Mouse (Mus musculus): ENCODE measurements around the gene Il17rb. TPM values are rescaled to one million over a fixed set of nuclear protein-coding genes. Genes with fewer than 3 reads are reported as not detected.

Il17rb gene
- polyA plus RNA-seq (2014; fragmentation: Illumina TruSeq; extraction: RNeasy Lipid Tissue Mini Kit (QIAGEN cat#74804); ENCODE audit: low read depth, low replicate concordance), result not detected

DNA sequence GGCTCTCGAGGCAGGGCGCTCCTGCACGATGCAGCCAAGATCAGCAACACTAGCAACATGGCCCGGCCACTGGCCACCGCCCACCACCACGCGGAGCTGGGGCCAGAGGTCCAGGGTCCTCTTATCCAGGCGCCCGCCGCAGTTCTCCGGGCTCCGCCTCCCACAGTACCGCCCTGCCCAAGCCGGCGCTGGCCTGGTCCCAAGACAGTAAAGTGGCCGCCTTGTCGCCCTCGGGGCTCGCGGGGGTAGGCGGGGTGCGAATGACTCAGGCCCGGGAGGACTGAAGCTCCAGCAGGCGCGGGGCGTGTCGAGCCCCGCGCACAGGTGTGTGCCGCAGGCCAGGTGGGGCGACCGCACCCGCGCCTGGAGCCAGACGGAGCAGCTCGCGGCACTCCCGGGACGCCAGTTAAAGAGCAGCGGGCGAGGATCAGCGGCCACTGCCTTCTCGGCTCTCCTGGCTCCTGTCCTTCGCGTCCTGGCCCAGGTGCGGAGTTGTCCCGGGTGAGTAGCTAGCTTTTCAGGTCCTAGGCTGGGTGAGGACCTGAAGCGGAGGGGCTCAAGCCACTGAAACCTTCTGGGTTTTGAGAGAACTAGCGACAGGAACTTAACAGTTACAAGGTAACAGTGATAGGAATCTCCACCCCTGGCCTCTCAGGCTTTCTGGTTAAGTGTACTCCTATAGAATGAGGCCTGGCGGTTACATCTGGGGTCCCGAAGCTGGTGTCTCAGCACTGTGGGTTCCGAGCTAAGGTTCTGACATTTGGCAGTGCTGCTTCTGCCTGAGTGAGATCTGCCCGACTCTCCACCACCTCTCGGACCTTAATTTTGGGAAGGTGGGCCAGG, at the start of gene Il17rb, which contains the start of gene Chdh:
TSS of gene Il17rb (minus strand) at position 164 of the 843 bp plus-strand sequence.
TSS of gene Chdh (plus strand) at position 291 of the 843 bp plus-strand sequence.

GRCm38 (mm10) chr14:29978254-29979204, 30.2 kb downstream of the Il17rb start, which contains the start of gene Actr8:
Actr8 (plus strand) TSS chr14:29978337.

GRCm38 (mm10) chr14:29968075-29968821, 40.4 kb downstream of the Il17rb start, which contains the start of gene Selenok:
Selenok (plus strand) TSS chr14:29968308.

Other genes with a start within 250 kb of the Il17rb start
- gene Selenok, start 40.6 kb downstream of the Il17rb start, polyA plus RNA-seq (2014; fragmentation: Illumina TruSeq; extraction: RNeasy Lipid Tissue Mini Kit (QIAGEN cat#74804); ENCODE audit: low read depth, low replicate concordance), result 156 TPM
- 37.0 TPM for gene Actr8, start 30.6 kb downstream of the Il17rb start, polyA plus RNA-seq (2014; fragmentation: Illumina TruSeq; extraction: RNeasy Lipid Tissue Mini Kit (QIAGEN cat#74804); ENCODE audit: low read depth, low replicate concordance)
- gene Chdh, start 127 bp upstream of the Il17rb start, polyA plus RNA-seq (2014; fragmentation: Illumina TruSeq; extraction: RNeasy Lipid Tissue Mini Kit (QIAGEN cat#74804); ENCODE audit: low read depth, low replicate concordance), result 0.47 TPM